Mouse (Mus musculus) small intestine, adult 2 months (tissue): ENCODE results near the gene Ybx2.
A peak's percentile ranks its signal among the peaks of the same experiment; 100 is the strongest.

Experiments used
- CTCF ChIP-seq: fragments of 200-500 bp; IDR thresholded peaks from 2 replicates; pipeline ENCODE4 v1.5.1; 2012; ENCODE audit warnings: low read depth, mild to moderate bottlenecking, control low read depth, inconsistent platforms, low read length, moderate library complexity, mixed read lengths; ENCODE audit not compliant: insufficient replicate concordance, insufficient read length; ENCODE audit errors: extremely low read depth
- POLR2A ChIP-seq: fragments of 200-500 bp; IDR thresholded peaks from 2 replicates; pipeline ENCODE4 v1.6.1; 2012; ENCODE audit warnings: low read depth, mild to moderate bottlenecking, control low read depth, inconsistent platforms, low read length, moderate library complexity

GRCm38 (mm10) chr11:69950807-69951459 is 15.3 kb downstream of the Ybx2 start:
- TF ChIP-seq CTCF (peak; percentile 33; the same call in 1 of the 2 replicates), POLR2A (no peak)
